Mouse (Mus musculus) cerebellum, adult 8-10 months (tissue): Measurements from ENCODE around the gene Cpne5.
"Not testable (repeated sequence)": the region's sequence is repeated elsewhere in the genome, so short reads cannot be mapped to it uniquely, and the experiment has no call there.

ENCODE experiments used
- DNase-seq: peaks from one replicate; pipeline ENCODE4 v3.0.0; 2022

The Cpne5 gene

DNA sequence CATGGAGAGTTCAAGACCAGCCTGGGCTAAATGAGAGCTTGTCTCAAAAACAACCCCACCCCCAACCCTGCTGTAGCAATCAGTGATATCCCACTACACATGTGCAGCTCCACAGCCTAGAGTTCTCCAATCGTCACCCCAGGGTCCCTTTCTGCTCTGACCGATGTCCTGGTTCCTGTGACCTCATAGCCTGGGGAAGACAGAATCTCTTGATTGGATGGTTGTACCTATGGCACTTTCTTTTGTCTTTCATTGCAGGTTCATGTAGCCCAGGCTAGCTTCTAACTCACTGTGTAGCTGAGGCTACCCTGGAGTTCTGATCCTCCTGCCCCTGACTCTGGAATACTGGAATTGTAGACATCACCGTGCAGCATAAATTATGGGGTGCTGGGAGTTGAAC, 111.4 kb downstream of the Cpne5 start:
- DNase-seq = no peak

DNA sequence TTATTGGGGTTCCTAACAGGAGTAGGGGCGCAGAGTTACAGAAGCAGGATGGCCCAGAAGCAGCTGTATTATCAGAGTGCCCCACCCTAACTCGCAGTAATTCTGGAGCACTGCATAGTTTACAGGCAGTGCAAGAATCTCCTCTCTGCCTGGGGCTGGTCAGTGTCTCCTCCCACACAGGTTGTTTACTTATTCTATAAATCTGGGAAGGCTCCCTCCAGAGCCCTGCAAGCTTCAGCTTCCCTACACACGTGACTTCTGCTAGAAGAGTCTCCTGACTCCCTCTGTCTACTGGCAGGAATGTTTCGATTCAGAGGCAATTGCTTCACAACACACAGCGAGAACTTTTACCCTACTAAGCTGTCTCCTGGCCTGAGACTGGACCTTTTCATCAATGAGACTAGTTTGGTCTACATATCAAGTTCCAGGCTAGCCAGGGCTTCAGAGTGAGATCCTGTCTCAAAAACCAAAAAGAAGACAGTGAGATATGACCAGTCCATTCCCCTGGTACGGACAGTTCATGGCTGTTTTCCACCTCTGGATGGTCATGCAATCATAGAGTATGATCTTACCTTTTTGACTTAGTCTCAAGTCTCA, 114.3 kb downstream of the Cpne5 start:
- DNase-seq = no peak

DNA sequence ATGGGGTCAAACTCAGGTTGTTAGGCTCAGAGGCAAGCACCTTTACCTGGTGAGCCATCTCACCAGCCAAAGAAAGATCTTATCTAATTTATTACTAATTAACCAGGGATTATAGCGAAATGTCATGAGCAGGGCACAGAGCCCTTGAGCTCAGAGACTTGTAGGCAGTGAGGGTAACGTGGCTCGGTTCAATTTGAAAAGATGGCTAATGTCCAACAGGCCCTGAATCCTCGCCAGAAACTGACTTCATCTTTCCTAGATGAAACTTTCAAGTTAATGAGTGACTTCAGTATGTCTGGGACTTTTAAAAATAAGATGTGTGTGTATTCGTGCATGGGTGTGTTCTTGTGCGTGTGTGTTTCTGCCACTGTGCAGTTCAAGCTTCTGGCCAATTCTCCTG, 115.2 kb downstream of the Cpne5 start:
- no peak for DNase-seq

DNA sequence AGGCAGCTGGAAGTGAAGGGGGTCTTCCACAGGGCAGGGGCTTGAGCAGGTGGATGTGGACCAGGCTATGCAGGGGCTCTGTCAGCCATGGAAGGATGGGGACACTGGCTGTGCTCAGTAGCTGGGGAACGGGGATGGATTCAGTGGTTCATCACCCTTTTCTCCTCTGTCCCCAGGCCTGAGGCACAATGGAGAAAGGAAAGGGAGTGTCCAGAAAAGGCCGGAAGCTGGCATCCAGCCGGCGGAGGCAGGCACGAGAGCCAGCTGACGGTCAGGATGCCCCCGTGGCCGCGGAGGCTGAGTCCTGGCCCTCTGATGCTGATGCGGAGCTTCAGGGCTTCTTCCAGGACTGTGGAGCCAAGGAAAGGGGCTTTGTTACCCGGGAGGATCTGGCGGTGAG, 117.3 kb downstream of the Cpne5 start:
- DNase-seq = no peak

DNA sequence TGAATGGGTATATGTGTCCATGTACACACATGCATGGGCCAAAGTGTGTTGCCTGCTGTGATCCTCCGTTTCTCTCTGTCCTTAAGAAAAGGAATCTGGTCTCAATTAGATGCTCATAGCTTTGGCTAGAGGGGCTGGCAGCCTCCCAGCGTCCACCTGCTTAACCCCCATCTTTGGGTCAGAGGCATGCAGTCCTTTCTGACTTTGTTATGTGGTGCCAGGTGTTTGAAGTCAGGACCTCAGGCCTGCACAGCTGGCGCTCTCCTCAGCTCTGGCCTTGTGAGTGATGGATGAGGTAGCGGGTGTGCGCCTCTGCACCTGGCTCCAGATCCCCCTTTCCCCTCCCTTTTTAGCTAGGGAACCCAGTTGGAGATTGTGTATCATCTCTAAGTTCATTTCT, 119.9 kb downstream of the Cpne5 start:
- no peak for DNase-seq

DNA sequence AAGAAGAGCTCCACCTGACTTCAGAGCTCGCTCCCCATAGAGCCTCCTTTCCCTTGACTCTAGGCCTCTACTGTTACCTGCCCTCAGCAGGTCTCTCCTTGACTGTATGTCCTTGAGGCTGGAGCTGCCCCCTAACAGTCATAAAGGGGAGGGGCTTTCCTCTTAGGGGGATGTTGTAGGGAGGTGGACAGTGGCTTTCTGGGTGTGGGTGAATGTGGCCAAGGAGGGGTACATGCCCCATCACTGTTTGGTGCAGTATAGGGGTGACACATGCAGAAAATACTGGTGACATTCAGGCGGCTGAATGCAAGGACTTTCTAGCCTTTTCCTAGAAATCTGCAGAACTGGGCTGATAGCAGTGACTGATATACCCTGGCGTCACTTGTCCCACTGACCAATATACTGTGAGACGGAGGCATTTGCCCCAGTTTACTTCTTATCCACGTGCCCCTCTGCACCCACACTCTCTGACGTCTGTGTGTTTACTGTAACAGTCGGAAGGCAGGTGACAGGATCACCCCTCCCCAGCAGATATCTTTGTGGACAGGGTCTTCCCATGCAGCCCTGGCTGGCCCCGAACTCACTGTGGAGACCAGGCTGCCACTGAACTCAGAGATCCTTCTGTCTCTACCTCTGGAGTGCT, 120.8 kb downstream of the Cpne5 start:
- DNase-seq = no peak

DNA sequence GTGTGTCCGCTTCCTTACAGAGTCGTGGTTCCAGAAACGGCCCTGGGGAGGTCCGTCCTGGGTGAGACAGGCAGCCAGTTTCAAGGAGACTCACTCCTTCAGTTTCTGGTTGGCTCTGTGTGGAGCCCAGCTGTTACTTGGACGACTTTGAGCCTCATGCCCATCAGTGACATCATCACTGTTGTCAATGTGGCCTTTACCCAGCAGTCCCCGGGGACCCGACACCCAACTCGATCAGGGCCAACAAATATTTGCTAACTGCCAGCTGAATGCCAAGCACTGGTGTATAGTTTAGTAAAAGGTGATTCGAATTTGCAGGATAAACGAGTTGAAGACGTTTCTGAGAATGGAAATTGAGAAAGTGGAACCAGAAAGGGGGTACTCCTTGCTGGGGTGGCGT, 121.9 kb downstream of the Cpne5 start:
- no peak for DNase-seq

DNA sequence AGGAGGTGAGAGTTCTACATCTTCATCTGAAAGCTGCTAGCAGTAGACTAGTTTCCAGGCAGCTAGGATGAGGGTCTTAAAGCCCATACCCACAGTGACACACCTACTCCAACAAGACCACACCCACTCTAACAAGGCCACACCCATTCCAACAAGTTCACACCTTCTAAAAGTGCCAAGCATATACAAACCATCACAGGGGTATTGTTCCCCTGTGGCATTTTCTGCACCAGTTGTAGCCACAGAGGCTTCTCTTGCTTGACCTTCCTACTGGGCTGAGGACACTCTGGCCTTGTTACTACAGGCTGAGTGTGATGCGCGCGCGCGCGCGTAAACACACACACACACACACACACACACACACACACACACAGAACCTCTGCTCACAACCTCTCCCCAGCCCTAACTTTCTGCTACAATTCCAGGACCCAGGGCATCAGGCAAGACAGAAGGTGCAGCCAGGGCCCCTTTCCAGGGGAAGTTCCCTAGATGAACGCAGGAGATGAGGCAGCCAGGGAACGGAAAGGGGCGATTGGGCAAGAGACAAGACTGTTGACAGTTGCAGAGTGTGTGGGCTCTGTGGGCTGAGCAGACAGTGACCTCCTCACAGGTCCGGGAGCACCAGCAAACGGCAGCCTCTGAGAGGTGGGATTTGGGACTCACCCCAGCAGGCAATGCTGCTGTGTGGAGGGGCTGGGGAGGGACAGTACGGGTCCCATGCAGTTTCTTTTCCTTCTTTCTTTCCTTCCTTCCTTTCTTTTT, 124.2 kb downstream of the Cpne5 start, which contains the start of gene Rab44:
Gene Rab44 (plus strand): TSS at position 555 of the 762 bp plus-strand sequence.
- no peak for DNase-seq

DNA sequence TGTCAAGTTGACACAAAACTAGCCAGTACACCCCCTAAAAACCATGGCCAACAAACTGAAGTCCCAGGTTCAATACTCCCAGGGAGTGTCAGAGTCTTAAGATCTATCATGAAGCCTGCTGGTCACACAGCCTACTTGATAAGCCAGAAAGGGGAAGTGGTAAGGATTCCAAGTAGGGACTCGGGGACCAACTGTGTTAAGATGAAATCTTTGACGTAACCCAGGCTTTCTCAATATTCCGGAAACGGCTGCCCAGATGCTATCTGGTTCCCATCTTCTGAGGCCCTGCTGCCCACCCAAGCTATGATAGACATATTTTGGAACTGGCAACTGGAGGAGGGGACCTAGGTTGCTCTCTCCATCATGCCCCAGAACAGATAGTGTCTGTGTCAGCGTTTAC, 126.6 kb downstream of the Cpne5 start:
- no peak for DNase-seq

DNA sequence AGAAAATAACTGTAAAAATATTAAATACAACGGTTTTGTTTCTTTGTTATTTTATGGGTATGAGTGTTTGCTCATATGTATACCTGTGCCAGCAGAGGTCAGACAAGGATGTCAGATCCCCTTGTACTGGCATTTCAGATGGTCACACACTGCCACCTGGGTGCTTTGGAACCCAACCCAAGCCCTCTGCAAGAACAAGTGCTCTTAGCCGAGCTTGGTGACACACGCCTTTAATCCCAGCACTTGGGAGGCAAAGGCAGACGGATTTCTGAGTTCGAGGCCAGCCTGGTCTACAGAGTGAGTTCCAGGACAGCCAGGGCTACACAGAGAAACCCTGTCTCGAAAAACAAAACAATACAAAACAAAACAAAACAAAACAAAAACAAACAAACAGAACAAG, 127.6 kb downstream of the Cpne5 start:
- DNase-seq = not testable (repeated sequence)
